Mouse (Mus musculus) adipose tissue, adult 10 weeks (tissue): Measurements from ENCODE around the gene Gm14862. TPM values are rescaled to one million over a fixed set of nuclear protein-coding genes. Genes with fewer than 3 reads are reported as not detected.

Experiments used
- polyA plus RNA-seq: library from polyadenylated mRNA; stranded (reverse); fragments of 350-450 nt; fragmentation: Illumina TruSeq; extraction: RNeasy Lipid Tissue Mini Kit (QIAGEN cat#74804); gene quantifications from one replicate; pipeline ENCODE4 v1.2.3, GENCODE M21; 2014; ENCODE audit warnings: low read depth, low replicate concordance

Gm14862 gene
- not detected for polyA plus RNA-seq

GRCm38 (mm10) chrX:9256766-9257165, at the start of gene Gm14862:
TSS of gene Gm14862 (minus strand) at chrX:9256899.

GRCm38 (mm10) chrX:9283464-9283863, 26.8 kb upstream of the Gm14862 start, which contains the start of gene H2al1m:
TSS of gene H2al1m (plus strand) at chrX:9283764.

GRCm38 (mm10) chrX:9272460-9273361, 16.0 kb upstream of the Gm14862 start, which contains the start of gene Xk:
TSS of gene Xk (plus strand) at chrX:9272756.

Other genes starting within 250 kb of the Gm14862 start
- not detected for gene Fthl17e, start 223.4 kb downstream of the Gm14862 start, polyA plus RNA-seq
- not detected for gene Fthl17f, start 193.9 kb downstream of the Gm14862 start, polyA plus RNA-seq
- gene 4930402K13Rik, start 152.3 kb downstream of the Gm14862 start, polyA plus RNA-seq = 0.22 TPM
- gene Lancl3, start 57.0 kb downstream of the Gm14862 start, polyA plus RNA-seq = 1.4 TPM
- gene Xk, start 15.9 kb upstream of the Gm14862 start, polyA plus RNA-seq = 6.2 TPM
- gene H2al1m, start 26.9 kb upstream of the Gm14862 start, polyA plus RNA-seq = 1.9 TPM
- gene H2al1k, start 93.7 kb upstream of the Gm14862 start, polyA plus RNA-seq = not detected
- 11.1 TPM for gene Cybb, start 230.9 kb upstream of the Gm14862 start, polyA plus RNA-seq